Mouse (Mus musculus) liver, embryonic 14.5 days (tissue): ENCODE measurements around the gene Mob1a.
A peak's percentile ranks its signal among the peaks of the same experiment; 100 is the strongest.

Experiments
- CTCF ChIP-seq: IDR thresholded peaks from 2 replicates; pipeline ENCODE4 v1.5.1; 2016; ENCODE audit warnings: antibody characterized with exemption, low read depth, control low read depth
- EP300 ChIP-seq: IDR thresholded peaks from 2 replicates; pipeline ENCODE4 v1.6.1; 2016; ENCODE audit warnings: antibody characterized with exemption, low read depth

DNA sequence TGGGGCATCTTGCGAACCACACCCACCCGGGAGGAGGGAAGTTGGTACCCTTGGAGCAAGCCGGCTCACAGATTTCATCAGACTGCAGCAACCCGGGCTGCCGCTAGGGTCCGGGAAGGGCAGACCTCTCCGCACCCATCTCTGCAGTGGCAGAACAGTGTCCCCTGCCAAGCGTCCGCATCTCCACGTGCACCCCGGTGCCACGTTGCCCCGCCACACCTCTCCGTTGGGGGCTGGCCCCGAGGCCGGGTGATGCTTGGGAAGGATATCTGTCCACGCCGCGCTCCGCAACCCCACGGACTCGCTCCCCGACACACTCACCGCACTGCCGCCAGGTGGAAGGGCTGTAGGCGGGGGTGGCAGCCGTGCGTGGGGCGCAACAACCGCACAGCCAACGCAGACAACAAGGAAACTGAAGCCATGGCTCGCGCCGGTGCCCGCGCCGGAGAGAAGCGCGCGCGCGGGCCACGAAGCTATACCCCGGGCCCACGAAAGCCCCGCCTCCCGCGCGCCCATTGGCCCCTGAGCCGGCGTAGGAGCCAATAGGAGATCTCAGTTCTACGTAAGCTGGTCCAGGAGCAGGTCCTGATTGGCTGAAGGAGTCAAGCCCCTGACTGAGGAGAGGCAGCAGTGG is 8.6 kb upstream of the Mob1a start:
- TF ChIP-seq CTCF (peak; percentile 93), EP300 (peak; percentile 37)
